Mouse (Mus musculus) adrenal gland, adult 2 months (tissue): ENCODE data around the gene Hoxd3. TPM values are rescaled to one million over a fixed set of nuclear protein-coding genes. Genes with fewer than 3 reads are reported as not detected.

ENCODE experiments used
- DNase-seq: peaks from one replicate; pipeline ENCODE4 v3.0.0; 2021
- polyA plus RNA-seq: library from polyadenylated mRNA; depleted of rRNA; stranded (reverse); fragments of >200 nt; gene quantifications from 2 replicates; pipeline ENCODE4 v1.2.3, GENCODE M21; 2012
- total RNA-seq, 2 experiments: library from RNA; stranded (reverse); gene quantifications; 2 replicates each; pipeline ENCODE4 v1.2.3; 2021

The Hoxd3 gene
- total and polyA plus RNA-seq, 3 experiments, result 0.62 to 11.1 (median 1.0) TPM

GRCm38 (mm10) chr2:74704999-74705466 is 6.7 kb upstream of the Hoxd3 start:
- DNase-seq, result peak; percentile 81

DNA sequence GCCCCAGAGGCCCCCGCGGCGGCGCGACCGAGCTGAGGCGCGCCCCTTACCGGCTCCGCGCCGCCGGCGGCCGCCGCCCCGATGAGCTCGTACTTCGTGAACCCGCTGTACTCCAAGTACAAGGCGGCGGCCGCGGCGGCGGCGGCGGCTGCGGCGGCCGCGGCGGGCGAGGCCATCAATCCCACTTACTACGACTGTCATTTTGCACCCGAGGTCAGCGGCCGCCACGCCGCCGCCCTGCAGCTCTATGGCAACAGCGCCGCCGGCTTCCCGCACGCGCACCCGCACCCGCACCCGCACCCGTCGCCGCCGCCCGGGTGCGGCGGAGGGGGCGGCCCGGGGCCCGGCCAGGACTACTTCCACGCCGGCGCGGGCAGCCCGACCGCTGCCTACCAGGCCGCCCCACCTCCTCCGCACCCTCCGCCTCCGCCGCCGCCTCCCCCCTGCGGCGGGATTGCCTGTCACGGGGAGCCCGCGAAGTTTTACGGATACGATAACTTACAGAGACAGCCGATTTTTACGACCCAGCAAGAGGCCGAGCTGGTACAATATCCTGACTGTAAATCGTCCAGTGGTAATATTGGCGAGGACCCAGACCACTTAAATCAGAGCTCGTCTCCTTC is 6.1 kb upstream of the Hoxd3 start:
- peak; percentile 88 for DNase-seq

DNA sequence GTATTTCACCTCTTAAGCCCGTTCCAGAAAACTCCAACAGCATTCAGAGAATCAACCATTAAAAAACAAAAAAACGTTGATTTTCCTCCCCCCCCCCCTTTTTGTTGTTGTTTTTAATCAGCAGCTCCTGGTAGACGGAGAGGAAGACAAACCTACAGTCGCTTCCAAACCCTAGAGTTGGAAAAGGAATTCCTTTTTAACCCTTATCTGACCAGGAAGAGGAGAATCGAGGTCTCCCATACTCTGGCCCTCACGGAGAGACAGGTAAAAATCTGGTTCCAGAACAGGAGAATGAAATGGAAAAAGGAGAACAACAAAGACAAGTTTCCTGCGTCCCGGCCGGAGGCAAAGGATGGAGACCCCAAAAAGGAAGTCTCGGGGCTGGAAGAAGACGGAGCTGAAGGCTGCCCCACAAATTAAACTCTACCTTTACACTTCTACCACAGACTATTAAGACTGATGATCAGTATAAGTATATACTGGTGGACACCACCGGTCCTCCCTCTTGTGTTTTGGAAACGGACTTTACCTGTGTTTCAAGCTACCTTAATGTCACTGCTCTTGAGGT is 5.2 kb upstream of the Hoxd3 start:
- DNase-seq, result peak; percentile 9

DNA sequence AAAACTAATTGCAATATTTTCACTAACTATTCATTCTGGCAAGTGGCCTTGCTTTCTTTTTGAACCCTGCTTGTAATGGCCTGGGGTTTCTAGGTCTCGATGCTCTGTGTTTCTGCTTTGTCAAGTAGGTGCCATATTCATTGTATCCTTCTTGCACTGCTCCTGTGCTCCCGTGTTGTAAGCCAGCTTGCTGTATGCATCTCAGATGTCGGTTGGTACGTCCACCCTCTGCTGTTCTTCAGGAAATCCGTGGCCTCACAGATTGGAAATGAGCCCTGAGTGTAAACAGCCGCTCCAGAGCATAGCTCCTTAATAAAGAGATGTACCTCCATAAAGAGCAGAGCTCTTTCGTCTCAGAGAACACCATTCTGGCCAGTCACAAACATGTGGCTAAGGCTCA is 4.1 kb upstream of the Hoxd3 start:
- no peak for DNase-seq

DNA sequence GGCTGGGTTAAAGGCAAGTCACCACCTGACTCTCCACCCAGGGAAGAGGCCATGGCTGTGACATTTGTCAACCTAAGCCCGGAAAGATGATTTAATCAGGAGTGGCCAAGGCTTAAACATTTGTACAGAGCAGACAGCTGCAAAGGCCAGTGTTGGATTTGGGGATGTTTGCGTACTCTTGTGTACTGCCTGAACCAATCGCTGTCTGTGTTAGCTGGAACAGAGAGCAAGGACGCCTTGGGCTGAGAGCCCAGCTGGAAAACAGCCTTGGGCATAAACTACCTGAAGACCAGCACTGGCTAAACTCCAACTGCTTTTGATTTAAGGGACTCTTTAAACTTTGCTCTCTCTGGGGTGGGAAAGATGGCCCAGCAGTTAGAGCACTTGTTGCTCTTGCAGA is 3.1 kb upstream of the Hoxd3 start:
- peak; percentile 75 for DNase-seq

DNA sequence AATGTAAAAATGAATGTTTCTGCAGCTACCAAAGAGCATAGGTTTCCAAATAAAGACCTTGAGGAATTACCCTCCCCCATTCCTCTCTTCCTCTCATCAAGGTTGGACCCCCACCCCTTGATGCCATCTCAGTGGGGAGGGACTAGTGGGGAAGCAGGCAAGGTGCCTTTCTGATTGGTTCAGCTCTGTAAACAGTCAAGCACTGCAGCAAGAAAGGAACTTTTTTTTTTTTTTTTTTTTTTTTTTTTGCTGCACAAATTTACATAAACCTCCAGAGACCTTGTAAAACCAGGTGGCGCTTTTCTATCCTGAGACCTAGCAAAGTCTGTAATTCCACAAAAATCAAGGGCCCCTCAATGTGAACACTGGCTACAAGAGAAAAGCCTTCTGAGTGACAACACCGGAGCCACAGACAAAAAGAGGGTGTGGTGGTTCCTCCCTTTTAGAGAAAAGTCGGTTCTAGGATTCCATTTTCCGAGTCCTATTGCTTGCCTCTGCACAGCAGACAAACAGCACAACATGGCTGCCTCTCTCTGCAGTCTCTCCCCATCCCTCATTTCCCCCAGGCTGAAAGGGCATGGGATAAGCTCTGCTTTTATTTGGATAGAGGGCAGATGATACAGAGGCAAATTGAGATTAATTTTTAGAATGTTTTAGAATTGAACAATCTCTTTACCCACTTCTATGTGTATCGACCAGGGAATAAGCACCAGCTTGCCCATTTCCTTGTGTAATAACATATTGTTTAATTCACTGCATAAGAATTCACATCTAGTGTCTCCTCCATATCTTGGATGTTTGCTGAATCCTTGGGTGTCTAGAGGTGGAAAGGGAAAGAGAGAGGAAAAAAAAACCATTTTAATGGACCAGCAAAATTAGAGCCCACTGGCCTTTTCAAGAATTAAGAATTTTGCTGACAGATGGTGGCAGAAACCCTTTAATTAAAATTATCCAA is 2.0 kb upstream of the Hoxd3 start:
- DNase-seq, result no peak

GRCm38 (mm10) chr2:74710929-74711543 is 691 bp upstream of the Hoxd3 start:
- DNase-seq, result peak; percentile 57

- no peak for DNase-seq
These were observed 1.8 kb downstream of the Hoxd3 start for GRCm38 (mm10) chr2:74713239-74714150.

- DNase-seq, result peak; percentile 43
These were observed 2.5 kb downstream of the Hoxd3 start for GRCm38 (mm10) chr2:74714156-74714789.

- DNase-seq, result peak; percentile 81
These were observed 3.2 kb downstream of the Hoxd3 start for GRCm38 (mm10) chr2:74714881-74715280.

DNA sequence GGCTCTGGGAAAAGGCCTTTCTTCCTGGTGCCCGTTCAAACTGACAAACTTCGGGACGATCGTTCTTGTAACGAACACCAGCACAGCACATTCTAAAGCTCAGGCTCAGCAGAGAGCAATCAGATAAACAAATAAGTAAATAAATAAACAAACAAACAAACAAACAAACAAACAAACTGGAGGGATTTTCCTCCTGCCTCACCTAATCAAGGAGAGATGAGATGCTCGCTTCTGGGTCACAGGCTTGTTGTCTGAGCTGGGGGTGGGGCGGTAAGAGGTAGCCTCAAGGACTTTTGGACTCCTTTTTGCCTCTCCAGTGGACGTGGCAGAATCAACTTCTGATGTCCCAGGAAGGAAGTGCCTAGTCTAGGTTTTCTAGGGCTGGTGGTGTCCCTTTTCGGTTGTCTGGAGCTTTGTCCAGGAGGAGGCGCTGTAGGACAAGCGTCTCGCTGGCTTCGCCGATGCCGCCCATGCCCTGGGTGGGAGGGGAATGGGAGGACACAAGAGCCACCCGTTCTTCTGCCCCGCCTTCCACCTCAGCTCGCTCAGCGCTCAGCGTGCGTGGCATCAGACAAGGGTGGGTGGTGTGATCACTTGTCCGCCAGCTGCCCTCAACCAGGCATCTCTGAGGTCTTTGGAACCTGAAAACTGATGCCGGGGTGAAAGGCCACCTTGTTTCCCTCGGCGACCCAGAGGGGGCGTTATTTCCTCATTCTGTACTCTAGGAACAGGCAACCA is 3.9 kb downstream of the Hoxd3 start:
- DNase-seq, result peak; percentile 94

DNA sequence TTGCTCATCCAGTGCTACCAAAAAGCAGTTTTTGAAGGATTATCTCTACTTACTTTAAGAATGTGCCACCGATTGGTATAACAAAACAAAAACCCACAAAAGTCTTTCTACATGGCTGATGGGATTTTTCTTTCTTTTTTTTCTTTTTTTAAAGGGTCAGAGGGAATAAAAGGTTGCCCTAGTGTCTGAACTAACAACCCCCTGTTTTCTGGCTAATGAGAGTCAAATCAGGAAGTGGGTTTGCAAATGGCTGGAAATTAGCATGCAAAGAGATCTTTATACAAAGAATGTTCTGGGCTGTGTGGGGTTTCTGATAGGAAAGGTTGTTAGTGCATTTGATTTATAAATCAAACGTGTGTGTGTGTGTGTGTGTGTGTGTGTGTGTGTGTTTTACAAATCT is 8.7 kb downstream of the Hoxd3 start:
- no peak for DNase-seq

DNA sequence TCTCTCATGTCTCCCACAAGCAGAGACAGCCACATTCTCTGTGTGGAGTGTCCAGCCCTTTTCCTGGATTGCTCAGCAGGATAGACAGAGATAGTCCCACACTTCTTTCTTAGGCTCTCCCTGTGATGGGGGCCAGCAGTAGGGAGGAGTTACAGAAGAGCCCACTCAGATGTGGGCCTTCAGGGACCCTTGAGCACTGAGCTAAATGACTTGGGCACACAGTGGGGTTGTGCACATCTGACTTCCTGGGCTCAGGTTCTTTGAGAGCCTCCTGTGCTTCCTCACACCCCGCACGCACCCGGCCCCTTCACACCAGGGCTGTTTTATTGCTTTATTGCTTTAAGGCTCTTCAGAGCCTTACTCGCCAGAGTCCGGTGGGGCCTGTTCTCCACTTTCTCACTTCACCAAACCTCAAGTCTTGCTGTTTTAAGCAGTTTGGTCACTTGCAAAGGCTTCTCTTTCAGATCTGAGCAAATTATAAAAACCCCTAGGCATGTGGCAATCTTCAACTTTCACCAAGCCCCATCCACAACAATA is 9.3 kb downstream of the Hoxd3 start:
- no peak for DNase-seq

- peak; percentile 3 for DNase-seq
These were observed 10.2 kb downstream of the Hoxd3 start for GRCm38 (mm10) chr2:74721882-74722281.

- DNase-seq, result no peak
These were observed 11.2 kb downstream of the Hoxd3 start for GRCm38 (mm10) chr2:74722949-74723348.

DNA sequence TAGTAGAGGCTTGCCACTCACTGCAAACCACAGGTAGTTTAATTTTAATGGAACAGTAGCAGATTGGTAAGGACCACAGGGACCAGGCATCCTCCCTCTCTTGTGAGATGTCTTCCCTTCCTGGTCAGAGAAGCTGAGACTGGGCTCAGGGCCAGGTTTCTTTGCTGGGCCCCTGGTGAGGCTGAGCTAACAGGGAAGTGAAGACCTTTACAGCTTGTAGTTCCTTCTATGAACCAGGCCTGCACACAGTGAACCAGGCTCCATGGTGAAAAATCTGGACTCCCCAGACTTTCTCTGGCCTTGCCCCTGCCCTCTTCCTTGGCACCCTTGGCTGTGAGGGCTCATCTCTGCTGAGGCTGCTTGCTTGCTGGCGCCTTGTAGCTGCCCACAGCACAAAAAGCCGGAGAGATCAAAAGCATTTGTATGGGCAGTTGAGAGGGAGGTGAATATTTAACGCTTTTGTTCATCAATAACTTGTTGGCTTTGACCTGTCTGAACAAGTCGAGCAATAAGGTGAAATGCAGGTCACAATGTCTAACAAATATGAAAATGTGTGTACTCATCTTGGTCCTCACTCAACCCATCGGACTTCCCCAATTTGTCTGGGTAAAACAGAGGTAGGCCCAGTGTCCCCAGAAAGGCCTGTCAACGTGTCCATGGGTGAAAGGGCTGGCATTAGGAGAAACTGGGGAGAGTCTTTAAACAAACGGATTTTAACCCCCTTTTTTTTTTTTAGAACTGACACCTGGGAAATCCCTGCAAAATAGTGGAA is 12.7 kb downstream of the Hoxd3 start:
- no peak for DNase-seq

- peak; percentile 1 for DNase-seq
These were observed 13.4 kb downstream of the Hoxd3 start for GRCm38 (mm10) chr2:74725171-74725570.

DNA sequence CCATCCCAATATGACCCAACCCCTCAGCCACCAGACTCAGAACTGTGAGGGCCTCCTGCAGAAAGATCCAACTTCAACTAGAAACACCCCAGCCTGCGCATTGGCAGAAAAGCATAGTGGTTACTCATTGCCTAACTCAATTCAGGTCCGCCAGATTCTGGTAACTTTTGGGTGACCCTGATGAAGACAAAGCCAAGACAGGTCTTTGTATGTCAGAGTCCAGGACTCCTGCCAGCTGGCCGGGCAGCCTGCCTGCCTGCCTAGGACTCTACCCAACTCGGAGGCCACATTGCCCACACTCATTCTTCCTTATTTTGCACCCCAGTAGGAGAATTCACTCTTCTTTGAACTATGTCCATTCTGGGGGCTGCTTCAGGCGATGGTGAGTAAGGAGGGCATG is 14.8 kb downstream of the Hoxd3 start, which contains the start of gene Gm28230:
TSS of gene Gm28230 (plus strand) at position 178 of the 400 bp plus-strand sequence.
- peak; percentile 64 for DNase-seq
